Mouse (Mus musculus) hindbrain, embryonic 16.5 days (tissue): Measurements from ENCODE around the gene Nfyc. TPM values are rescaled to one million over a fixed set of nuclear protein-coding genes. Genes with fewer than 3 reads are reported as not detected.
A peak's percentile ranks its signal among the peaks of the same experiment; 100 is the strongest.

Experiments
- ATAC-seq: fragments of 200-750 bp; cut with Nextera tagmentation; 2 replicates; pipeline ENCODE4 v1.8.0; 2017; ENCODE audit warnings: moderate TSS enrichment, moderate library complexity
- H3K27ac ChIP-seq: fragments of 300-500 bp; sonication (generic); 2 replicates; pipeline ENCODE4 v1.5.1; 2014; ENCODE audit warnings: low read depth, mild to moderate bottlenecking, control low read depth, low read length, moderate library complexity
- H3K27me3 ChIP-seq: fragments of 300-500 bp; sonication (generic); replicated peaks from 2 replicates; pipeline ENCODE4 v1.6.1; 2014; ENCODE audit warnings: low read length; ENCODE audit not compliant: control insufficient read depth, insufficient read depth
- H3K36me3 ChIP-seq: fragments of 300-500 bp; sonication (generic); 2 replicates; pipeline ENCODE4 v1.6.1; 2014; ENCODE audit warnings: mild to moderate bottlenecking, low read length, moderate library complexity, mixed read lengths; ENCODE audit not compliant: control insufficient read depth, insufficient read depth
- H3K4me1 ChIP-seq: fragments of 300-500 bp; sonication (generic); 2 replicates; pipeline ENCODE4 v1.6.1; 2014; ENCODE audit warnings: low read depth, low read length; ENCODE audit not compliant: control insufficient read depth, insufficient read depth
- H3K4me2 ChIP-seq: fragments of 300-500 bp; sonication (generic); 2 replicates; pipeline ENCODE4 v1.6.1; 2014; ENCODE audit warnings: mild to moderate bottlenecking, low read length, control low read depth, moderate library complexity
- H3K4me3 ChIP-seq: fragments of 300-500 bp; sonication (generic); 2 replicates; pipeline ENCODE4 v1.5.1; 2014; ENCODE audit warnings: mild to moderate bottlenecking, low read length, control low read depth, moderate library complexity
- H3K9ac ChIP-seq: fragments of 300-500 bp; sonication (generic); 2 replicates; pipeline ENCODE4 v1.6.1; 2014; ENCODE audit warnings: low read depth, mild to moderate bottlenecking, control low read depth, low read length, moderate library complexity
- H3K9me3 ChIP-seq: fragments of 300-500 bp; sonication (generic); 2 replicates; pipeline ENCODE4 v1.6.1; 2014; ENCODE audit warnings: mild to moderate bottlenecking, low read length, moderate library complexity; ENCODE audit not compliant: control insufficient read depth
- WGBS: fragments of 180-500 bp; shearing (Covaris S2); extraction: QIAGEN DNeasy Blood & Tissue Kit; methylation state at CpG from one replicate; pipeline ENCODE4 v1.1.7; 2014; 5-methylcytosine and 5-hydroxymethylcytosine counted together
- polyA plus RNA-seq: library from polyadenylated mRNA; unstranded; fragments of >200 nt; fragmentation: Nextera tagmentation; extraction: Ambion mirVana; gene quantifications from 2 replicates; pipeline ENCODE4 v1.2.1, GENCODE M21; 2015

The Nfyc gene
- 75.8 and 86.0 TPM in 2 replicates for polyA plus RNA-seq

GRCm38 (mm10) chr4:120831472-120831871 is at the start of gene Nfyc:
Gene Nfyc (minus strand): TSS chr4:120831572.
- Histone ChIP-seq H3K4me2 (no peak within 1 kb of the TSS), H3K27ac (no peak within 1 kb of the TSS)
- WGBS = 88% methylated on average over 4 of the region's 4 CpGs

GRCm38 (mm10) chr4:120880731-120881432 is 49.5 kb upstream of the Nfyc start:
- Histone ChIP-seq H3K4me1 (peaks cover 14% of the 10 kb centered on the region), H3K27me3 (no peaks in the 10 kb centered on the region), H3K9me3 (no peaks in the 10 kb centered on the region), H3K4me2 (no peak overlapping the region), H3K27ac (no peak overlapping the region), H3K9ac (no peak overlapping the region), H3K4me3 (no peak overlapping the region), H3K36me3 (0 out of 2 replicates have a peak, but pooled peaks cover 2% of the 10 kb centered on the region)
- WGBS = 60% methylated on average over 6 of the region's 6 CpGs
- ATAC-seq = no peak

More at GRCm38 (mm10) chr4:120831472-120831871, at the start of gene Nfyc:
- no peak within 1 kb of the TSS for H3K9ac ChIP-seq
- H3K27me3 ChIP-seq = no peaks in the 10 kb centered on the region
- no peak within 1 kb of the TSS for H3K4me3 ChIP-seq
- H3K9me3 ChIP-seq = no peaks in the 10 kb centered on the region
- no peak for ATAC-seq
- no peaks in the 10 kb centered on the region for H3K36me3 ChIP-seq
- H3K4me1 ChIP-seq = no peaks in the 10 kb centered on the region

- Histone ChIP-seq H3K4me2 (no peak overlapping the region), H3K4me1 (peaks cover 14% of the 10 kb centered on the region), H3K27me3 (no peaks in the 10 kb centered on the region), H3K36me3 (0 out of 2 replicates have a peak, but pooled peaks cover 2% of the 10 kb centered on the region), H3K9me3 (no peaks in the 10 kb centered on the region), H3K27ac (no peak overlapping the region), H3K9ac (no peak overlapping the region), H3K4me3 (no peak overlapping the region)
- 43% methylated on average over 4 of the region's 4 CpGs for WGBS
- ATAC-seq = no peak
Measured at GRCm38 (mm10) chr4:120879386-120879785, 48.0 kb upstream of the Nfyc start.

GRCm38 (mm10) chr4:120878728-120879127 is 47.4 kb upstream of the Nfyc start:
- no peak overlapping the region for H3K9ac ChIP-seq
- H3K4me2 ChIP-seq = no peak overlapping the region
- no peak for ATAC-seq
- no peaks in the 10 kb centered on the region for H3K27me3 ChIP-seq
- no peak overlapping the region for H3K27ac ChIP-seq
- H3K4me3 ChIP-seq = no peak overlapping the region
- peaks cover 2% of the 10 kb centered on the region; the same call in 1 of the 2 replicates for H3K36me3 ChIP-seq
- H3K9me3 ChIP-seq = no peaks in the 10 kb centered on the region
- H3K4me1 ChIP-seq = peaks cover 14% of the 10 kb centered on the region
- 52% methylated on average over 3 of the region's 3 CpGs for WGBS

- Histone ChIP-seq H3K9ac (no peak overlapping the region), H3K4me1 (peaks cover 3% of the 10 kb centered on the region; the same call in 1 of the 2 replicates), H3K9me3 (no peaks in the 10 kb centered on the region), H3K27me3 (no peaks in the 10 kb centered on the region), H3K4me3 (no peak overlapping the region), H3K27ac (no peak overlapping the region), H3K36me3 (peaks cover 2% of the 10 kb centered on the region; the same call in 1 of the 2 replicates), H3K4me2 (no peak overlapping the region)
- WGBS = 49% methylated on average over 3 of the region's 3 CpGs
- ATAC-seq = no peak
Measured at GRCm38 (mm10) chr4:120875961-120876360, 44.6 kb upstream of the Nfyc start.

GRCm38 (mm10) chr4:120870262-120870748 is 38.9 kb upstream of the Nfyc start:
- Histone ChIP-seq H3K36me3 (no peaks in the 10 kb centered on the region; the same call in 1 of the 2 replicates), H3K4me1 (peaks cover 5% of the 10 kb centered on the region), H3K4me2 (peak overlapping the region; percentile 25; the same call in 1 of the 2 replicates), H3K27me3 (no peaks in the 10 kb centered on the region), H3K9me3 (no peaks in the 10 kb centered on the region), H3K4me3 (no peak overlapping the region), H3K27ac (0 out of 2 replicates have a peak overlapping the region, but pooled peaks have one; percentile 19), H3K9ac (no peak overlapping the region)
- WGBS = 24% methylated on average over 7 of the region's 7 CpGs
- ATAC-seq = peak; percentile 70

GRCm38 (mm10) chr4:120868988-120869387 is 37.6 kb upstream of the Nfyc start:
- H3K9me3 ChIP-seq = no peaks in the 10 kb centered on the region
- no peak for ATAC-seq
- H3K36me3 ChIP-seq = no peaks in the 10 kb centered on the region; the same call in 1 of the 2 replicates
- no peak overlapping the region for H3K4me2 ChIP-seq
- 77% methylated on average over 3 of the region's 3 CpGs for WGBS
- H3K4me3 ChIP-seq = no peak overlapping the region
- no peaks in the 10 kb centered on the region for H3K27me3 ChIP-seq
- no peak overlapping the region for H3K27ac ChIP-seq
- H3K4me1 ChIP-seq = peaks cover 5% of the 10 kb centered on the region
- H3K9ac ChIP-seq = no peak overlapping the region

- Histone ChIP-seq H3K9ac (no peak overlapping the region), H3K4me2 (no peak overlapping the region), H3K4me3 (no peak overlapping the region), H3K27ac (no peak overlapping the region), H3K27me3 (no peaks in the 10 kb centered on the region), H3K9me3 (no peaks in the 10 kb centered on the region), H3K4me1 (peaks cover 5% of the 10 kb centered on the region), H3K36me3 (no peaks in the 10 kb centered on the region)
- no peak for ATAC-seq
- WGBS = 74% methylated on average over 5 of the region's 5 CpGs
Measured at GRCm38 (mm10) chr4:120868246-120868645, 36.9 kb upstream of the Nfyc start.

GRCm38 (mm10) chr4:120866211-120866610 is 34.8 kb upstream of the Nfyc start:
- Histone ChIP-seq H3K4me2 (no peak overlapping the region), H3K9me3 (no peaks in the 10 kb centered on the region), H3K36me3 (no peaks in the 10 kb centered on the region), H3K9ac (no peak overlapping the region), H3K4me1 (peaks cover 5% of the 10 kb centered on the region), H3K27me3 (no peaks in the 10 kb centered on the region), H3K27ac (no peak overlapping the region), H3K4me3 (no peak overlapping the region)
- no peak; the same call in 1 of the 2 replicates for ATAC-seq
- 19% methylated on average over 6 of the region's 6 CpGs for WGBS
